Mouse (Mus musculus) stomach, postnatal 0 days (tissue): ENCODE results near the gene Mkln1.

Experiments
- CTCF ChIP-seq: IDR thresholded peaks from 2 replicates; pipeline ENCODE4 v1.5.1; 2016; ENCODE audit warnings: antibody characterized with exemption, low read depth, mild to moderate bottlenecking, moderate library complexity
- EP300 ChIP-seq: optimal IDR thresholded peaks from 2 replicates; pipeline ENCODE3; 2016; ENCODE audit warnings: antibody characterized with exemption

DNA sequence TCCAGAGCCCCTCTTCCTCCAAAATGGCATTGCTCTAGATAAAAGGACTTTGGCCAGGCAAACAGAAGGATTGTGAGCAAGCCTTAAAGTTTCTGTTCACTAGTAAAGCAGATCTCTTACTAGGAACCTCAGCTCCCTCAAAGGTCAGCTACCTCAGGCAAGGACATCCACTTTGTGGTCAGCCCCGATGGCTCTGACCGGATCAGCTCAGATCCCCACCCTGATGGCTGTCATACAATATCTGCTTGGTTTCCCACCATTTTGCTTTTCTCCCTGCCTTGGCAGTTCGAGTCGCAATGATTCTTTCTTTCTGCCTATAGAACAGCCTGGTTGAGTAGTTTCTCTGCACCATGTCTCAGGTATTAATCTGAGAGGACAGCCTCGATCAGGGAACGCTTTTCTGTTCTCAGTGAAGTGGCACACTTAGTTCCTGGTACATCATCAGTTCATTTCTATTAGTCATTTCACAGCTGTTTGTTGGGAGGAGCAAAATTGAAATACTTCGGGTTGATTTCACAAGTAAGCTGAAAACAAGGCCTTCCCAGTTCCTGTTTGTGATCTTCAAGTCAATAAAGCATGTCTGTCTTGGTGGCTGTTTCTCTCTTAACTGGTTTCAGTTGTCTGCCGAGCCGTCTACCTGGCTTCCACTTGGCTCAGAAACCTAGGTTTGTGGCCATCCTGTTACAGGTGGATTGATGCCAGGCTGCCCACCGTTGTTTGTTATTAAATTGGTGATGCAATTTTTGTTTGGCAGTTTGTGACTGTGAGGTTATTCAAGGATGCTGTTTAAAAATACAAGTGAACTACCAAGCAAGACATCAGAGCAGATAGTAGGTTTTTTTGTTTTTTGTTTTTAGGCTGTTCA lies 13.0 kb upstream of the Mkln1 start:
- TF ChIP-seq EP300 = no peak
- no peak for TF ChIP-seq CTCF
